ENCODE assay signal across 8 mouse cellular contexts in genomic region chr9:57640384-57640783, GRCm38 (mm10). TPM values are rescaled to one million over a fixed set of nuclear protein-coding genes. Genes with fewer than 3 reads are reported as not detected.
DNase-seq lines count a peak whose midpoint lies in the region; ATAC-seq lines count a peak whose summit lies in the region.

No protein-coding gene starts in this region.

- no peaks in the 10 kb centered on the region for H3K9me3 ChIP-seq in liver, embryonic 16.5 days (replicated peaks; ENCODE audit: control insufficient read depth, low read length)
- H3K9me3 ChIP-seq in neural tube, embryonic 13.5 days, result no peaks in the 10 kb centered on the region

- peak overlapping the region; percentile 43 for H3K4me3 ChIP-seq in liver, embryonic 16.5 days (ENCODE audit: low read depth, low read length)
- H3K4me3 ChIP-seq in neural tube, embryonic 13.5 days, result no peak overlapping the region

- no peaks in the 10 kb centered on the region for H3K36me3 ChIP-seq in liver, embryonic 16.5 days (ENCODE audit: control insufficient read depth, insufficient read depth)
- H3K36me3 ChIP-seq in neural tube, embryonic 13.5 days, result peaks cover 10% of the 10 kb centered on the region

- WGBS in liver, embryonic 16.5 days (ENCODE audit: insufficient replicate concordance), result 3% methylated on average over 15 of the region's 15 CpGs
- 32% methylated on average over 15 of the region's 15 CpGs for WGBS in neural tube, embryonic 13.5 days

- DNase-seq in adrenal gland, adult 2 months, result peak; percentile 55
- DNase-seq in adrenal gland, adult 18-20 months (ENCODE audit: low spot score in 2 of 2), result no peak
- peak; percentile 55 to 69 for DNase-seq in adrenal gland, postnatal 36 days
- peak; percentile 66 for DNase-seq in gastrocnemius, postnatal 14 days
- DNase-seq in cerebellum, postnatal 14 days, result no peak

- peak overlapping the region; percentile 52 for H3K9ac ChIP-seq in liver, embryonic 16.5 days (ENCODE audit: low read depth, low read length)
- H3K9ac ChIP-seq in neural tube, embryonic 13.5 days, result peak overlapping the region; percentile 62

- peak; percentile 88 for ATAC-seq in inflammation-experienced regulatory T-cells, adult 6 months
- peak; percentile 37 for ATAC-seq in liver, embryonic 16.5 days (ENCODE audit: low read depth)
- ATAC-seq in neural tube, embryonic 13.5 days (ENCODE audit: low read depth), result no peak

- intact Hi-C loops in gastrocnemius, postnatal 14 days (cut with DNase I; ENCODE audit: low total_unique reads), result loop anchor here (5.0 kb wide), 1 partner anchor 48 kb away; no protein-coding TSS in a partner anchor

- peaks cover 83% of the 10 kb centered on the region for H3K4me1 ChIP-seq in liver, embryonic 16.5 days (ENCODE audit: control insufficient read depth, low read depth, low read length)
- H3K4me1 ChIP-seq in neural tube, embryonic 13.5 days (replicated peaks), result peaks cover 78% of the 10 kb centered on the region

- no peaks in the 10 kb centered on the region for H3K27me3 ChIP-seq in liver, embryonic 16.5 days (ENCODE audit: control insufficient read depth, insufficient read depth, low read depth, low read length)
- no peaks in the 10 kb centered on the region for H3K27me3 ChIP-seq in neural tube, embryonic 13.5 days

- peak overlapping the region; percentile 59 for H3K4me2 ChIP-seq in liver, embryonic 16.5 days (ENCODE audit: low read depth, low read length)
- peak overlapping the region; percentile 42 for H3K4me2 ChIP-seq in neural tube, embryonic 13.5 days

- H3K27ac ChIP-seq in liver, embryonic 16.5 days (ENCODE audit: low read length), result peak overlapping the region; percentile 86
- H3K27ac ChIP-seq in neural tube, embryonic 13.5 days (replicated peaks), result peak overlapping the region; percentile 57

RNA-seq across cellular contexts. Expression of gene Csk, which starts 13.0 kb away (rescaled TPM):
- 10 to 100 TPM; 61.1 to 95.5 TPM for total RNA-seq in adrenal gland, adult 2 months (2021)
- polyA plus RNA-seq in adrenal gland, adult 2 months (2012; rRNA removed), result 75.0 and 80.2 TPM in 2 replicates
- 10 to 100 TPM; 62.2 to 89.1 TPM for total RNA-seq in adrenal gland, adult 18-20 months (2021)
- 10 to 100 TPM; 61.9 to 92.6 TPM for total RNA-seq in adrenal gland, postnatal 36 days (2021)
- total RNA-seq in gastrocnemius, postnatal 14 days (2021), result 10 to 100 TPM; 14.5 to 19.3 TPM
- polyA plus RNA-seq in inflammation-experienced regulatory T-cells, adult 6 months (2017; shearing (Covaris generic)), result 100 to 1,000 TPM; 113 to 133 (median 122) TPM
- 13.3 and 13.5 TPM in 2 replicates for polyA plus RNA-seq in liver, embryonic 16.5 days (2015; fragmentation: Nextera tagmentation; extraction: Ambion mirVana)
- 43.7 and 43.9 TPM in 2 replicates for polyA plus RNA-seq in neural tube, embryonic 13.5 days (2015; fragmentation: Nextera tagmentation; extraction: Ambion mirVana)

RNA-seq across cellular contexts. Expression of gene Lman1l, which starts 19.8 kb away (rescaled TPM):
- total RNA-seq in adrenal gland, adult 2 months (2021), result not detected
- not detected in 2 replicates for polyA plus RNA-seq in adrenal gland, adult 2 months (2012; rRNA removed)
- total RNA-seq in adrenal gland, adult 18-20 months (2021), result not detected
- total RNA-seq in adrenal gland, postnatal 36 days (2021), result not detected
- not detected for total RNA-seq in gastrocnemius, postnatal 14 days (2021)
- polyA plus RNA-seq in inflammation-experienced regulatory T-cells, adult 6 months (2017; shearing (Covaris generic)), result under 1 TPM; 0.23 to 0.97 (median 0.40) TPM
- not detected in 2 replicates for polyA plus RNA-seq in liver, embryonic 16.5 days (2015; fragmentation: Nextera tagmentation; extraction: Ambion mirVana)
- not detected in 2 replicates for polyA plus RNA-seq in neural tube, embryonic 13.5 days (2015; fragmentation: Nextera tagmentation; extraction: Ambion mirVana)

RNA-seq across cellular contexts. Expression of gene Cplx3, which starts 34.3 kb away (rescaled TPM):
- total RNA-seq in adrenal gland, adult 2 months (2021), result not detected
- polyA plus RNA-seq in adrenal gland, adult 2 months (2012; rRNA removed), result not detected in 2 replicates
- total RNA-seq in adrenal gland, adult 18-20 months (2021), result not detected
- total RNA-seq in adrenal gland, postnatal 36 days (2021), result not detected
- not detected for total RNA-seq in gastrocnemius, postnatal 14 days (2021)
- not detected for polyA plus RNA-seq in inflammation-experienced regulatory T-cells, adult 6 months (2017; shearing (Covaris generic))
- polyA plus RNA-seq in liver, embryonic 16.5 days (2015; fragmentation: Nextera tagmentation; extraction: Ambion mirVana), result not detected in 2 replicates
- polyA plus RNA-seq in neural tube, embryonic 13.5 days (2015; fragmentation: Nextera tagmentation; extraction: Ambion mirVana), result not detected in 2 replicates

RNA-seq across cellular contexts. Expression of gene Cyp1a2, which starts 43.1 kb away (rescaled TPM):
- total RNA-seq in adrenal gland, adult 2 months (2021), result 1 to 10 TPM in 1 of 2 experiments, not detected in 1; 1.6 TPM
- polyA plus RNA-seq in adrenal gland, adult 2 months (2012; rRNA removed), result 0.24 TPM in 1 of 2 replicates, not detected in the other
- under 1 TPM in 1 of 2 experiments, not detected in 1; 0.20 TPM for total RNA-seq in adrenal gland, adult 18-20 months (2021)
- total RNA-seq in adrenal gland, postnatal 36 days (2021), result under 1 TPM in 1 of 2 experiments, not detected in 1; 0.40 TPM
- not detected for total RNA-seq in gastrocnemius, postnatal 14 days (2021)
- not detected for polyA plus RNA-seq in inflammation-experienced regulatory T-cells, adult 6 months (2017; shearing (Covaris generic))
- 0.12 TPM in 2 replicates for polyA plus RNA-seq in liver, embryonic 16.5 days (2015; fragmentation: Nextera tagmentation; extraction: Ambion mirVana)
- not detected in 2 replicates for polyA plus RNA-seq in neural tube, embryonic 13.5 days (2015; fragmentation: Nextera tagmentation; extraction: Ambion mirVana)

RNA-seq across cellular contexts. Expression of gene Cyp1a1, which starts 47.3 kb away (rescaled TPM):
- under 1 TPM; 0.28 to 0.61 TPM for total RNA-seq in adrenal gland, adult 2 months (2021)
- polyA plus RNA-seq in adrenal gland, adult 2 months (2012; rRNA removed), result 0.07 and 0.18 TPM in 2 replicates
- total RNA-seq in adrenal gland, adult 18-20 months (2021), result 1 to 10 TPM in 1 of 2 experiments, under 1 TPM in 1; 0.17 to 1.0 TPM
- total RNA-seq in adrenal gland, postnatal 36 days (2021), result under 1 TPM in 1 of 2 experiments, not detected in 1; 0.13 TPM
- under 1 TPM; 0.16 to 0.37 TPM for total RNA-seq in gastrocnemius, postnatal 14 days (2021)
- under 1 TPM in 2 of 3 experiments, not detected in 1; 0.21 TPM for polyA plus RNA-seq in inflammation-experienced regulatory T-cells, adult 6 months (2017; shearing (Covaris generic))
- 0.05 and 0.07 TPM in 2 replicates for polyA plus RNA-seq in liver, embryonic 16.5 days (2015; fragmentation: Nextera tagmentation; extraction: Ambion mirVana)
- polyA plus RNA-seq in neural tube, embryonic 13.5 days (2015; fragmentation: Nextera tagmentation; extraction: Ambion mirVana), result 0.15 TPM in 1 of 2 replicates, not detected in the other

Comparison
In these comparisons a context has a peak if more than half of its experiments do, and no peak if none do; other contexts are left out.
1. DNase-seq: peak in adrenal gland, adult 2 months (single experiment), adrenal gland, postnatal 36 days (2 of 2) and gastrocnemius, postnatal 14 days (single experiment); none in adrenal gland, adult 18-20 months (0 of 2) and cerebellum, postnatal 14 days (0 of 2).